ENCODE assay signal across 7 mouse cellular contexts in genomic region chr2:48539465-48540055, GRCm38 (mm10).
A peak's percentile ranks its signal among the peaks of the same experiment; 100 is the strongest.
DNase-seq lines count a peak whose midpoint lies in the region; ATAC-seq lines count a peak whose summit lies in the region.

No protein-coding gene starts in this region.

- no peaks in the 10 kb centered on the region for H3K9me3 ChIP-seq in forebrain, embryonic 10.5 days
- H3K9me3 ChIP-seq in hindbrain, embryonic 11.5 days (ENCODE audit: control insufficient read depth, low read length): no peaks in the 10 kb centered on the region
- no peaks in the 10 kb centered on the region for H3K9me3 ChIP-seq in lung, embryonic 16.5 days (ENCODE audit: control insufficient read depth, low read length)

- no peaks in the 10 kb centered on the region for H3K36me3 ChIP-seq in forebrain, embryonic 10.5 days (replicated peaks)
- H3K36me3 ChIP-seq in hindbrain, embryonic 11.5 days (ENCODE audit: control insufficient read depth, insufficient read depth, low read length): no peaks in the 10 kb centered on the region
- H3K36me3 ChIP-seq in lung, embryonic 16.5 days (ENCODE audit: control insufficient read depth, insufficient read depth, low read length): no peaks in the 10 kb centered on the region

- peaks cover 23% of the 10 kb centered on the region for H3K4me1 ChIP-seq in forebrain, embryonic 10.5 days
- no peaks in the 10 kb centered on the region for H3K4me1 ChIP-seq in hindbrain, embryonic 11.5 days (replicated peaks; ENCODE audit: control insufficient read depth, insufficient read depth, low read length)
- peaks cover 7% of the 10 kb centered on the region; the same call in 1 of the 2 replicates for H3K4me1 ChIP-seq in lung, embryonic 16.5 days (replicated peaks; ENCODE audit: control insufficient read depth, insufficient read depth, low read length)

- H3K4me2 ChIP-seq in hindbrain, embryonic 11.5 days (replicated peaks; ENCODE audit: low read depth, low read length): no peak overlapping the region; the same call in 1 of the 2 replicates
- H3K4me2 ChIP-seq in lung, embryonic 16.5 days (ENCODE audit: low read depth, low read length): no peak overlapping the region

- no peak overlapping the region for H3K9ac ChIP-seq in hindbrain, embryonic 11.5 days (ENCODE audit: low read depth, low read length)
- H3K9ac ChIP-seq in lung, embryonic 16.5 days (ENCODE audit: low read length): no peak overlapping the region

- peak overlapping the region; percentile 80 for H3K27ac ChIP-seq in forebrain, embryonic 10.5 days
- 0 out of 2 replicates have a peak overlapping the region, but pooled peaks have one; percentile 6 for H3K27ac ChIP-seq in hindbrain, embryonic 11.5 days (ENCODE audit: low read depth, low read length)
- H3K27ac ChIP-seq in lung, embryonic 16.5 days (ENCODE audit: low read length): peak overlapping the region; percentile 20; the same call in 1 of the 2 replicates

- ATAC-seq in hindbrain, embryonic 11.5 days (ENCODE audit: low FRiP score): 0 out of 2 replicates have a peak, but pooled peaks have one; percentile 5
- peak; percentile 81 for ATAC-seq in lung, embryonic 16.5 days (ENCODE audit: low read depth)

- H3K4me3 ChIP-seq in forebrain, embryonic 10.5 days: no peak overlapping the region
- no peak overlapping the region for H3K4me3 ChIP-seq in hindbrain, embryonic 11.5 days (ENCODE audit: low read depth, low read length)
- no peak overlapping the region for H3K4me3 ChIP-seq in lung, embryonic 16.5 days (ENCODE audit: low read length)

- WGBS in forebrain, embryonic 10.5 days: 76% methylated on average over 4 of the region's 4 CpGs
- 63% methylated on average over 4 of the region's 4 CpGs for WGBS in hindbrain, embryonic 11.5 days
- WGBS in lung, embryonic 16.5 days: 51% methylated on average over 4 of the region's 4 CpGs

- peak; percentile 57 for DNase-seq in adrenal gland, postnatal 14 days
- no peak for DNase-seq in forebrain, embryonic 10.5 days (ENCODE audit: extremely low spot score, low spot score)
- DNase-seq in hindbrain, embryonic 11.5 days (ENCODE audit: low spot score): peak; percentile 7
- no peak for DNase-seq in thymus, postnatal 10 days (ENCODE audit: low spot score in 2 of 2)
- DNase-seq in thymus, adult 18-20 months: no peak
- no peak for DNase-seq in frontal cortex, adult 2 months (ENCODE audit: extremely low spot score in 1 of 2, low spot score in 1 of 2)

- H3K27me3 ChIP-seq in forebrain, embryonic 10.5 days (ENCODE audit: poor library complexity, severe bottlenecking): no peaks in the 10 kb centered on the region
- no peaks in the 10 kb centered on the region for H3K27me3 ChIP-seq in hindbrain, embryonic 11.5 days (ENCODE audit: control insufficient read depth, insufficient read depth, low read length)
- no peaks in the 10 kb centered on the region for H3K27me3 ChIP-seq in lung, embryonic 16.5 days (ENCODE audit: control insufficient read depth, insufficient read depth, low read depth, low read length)

Comparison
In these comparisons a context has a peak if more than half of its experiments do, and no peak if none do; other contexts are left out.
1. DNase-seq: peak in adrenal gland, postnatal 14 days (single experiment) and hindbrain, embryonic 11.5 days (single experiment); none in forebrain, embryonic 10.5 days (single experiment), thymus, postnatal 10 days (0 of 2), thymus, adult 18-20 months (0 of 2) and frontal cortex, adult 2 months (0 of 2).
2. H3K27ac ChIP-seq: peak in every context shown above with its lines; median percentile 80 in forebrain, embryonic 10.5 days; 20 in lung, embryonic 16.5 days; 6 in hindbrain, embryonic 11.5 days.